Mouse (Mus musculus): Measurements from ENCODE around the gene Kif11. TPM values are rescaled to one million over a fixed set of nuclear protein-coding genes. Genes with fewer than 3 reads are reported as not detected.

Gene Kif11
- polyA plus RNA-seq, 1 experiment from 2014 or later: 4.1 TPM

- Histone ChIP-seq H3K36me3 (ENCODE audit: inconsistent target) (no peaks in the 10 kb centered on the region), H3K79me2 (ENCODE audit: inconsistent target) (no peaks in the 10 kb centered on the region), H3K27ac (no peak overlapping the region), H3K4me3 (ENCODE audit: inconsistent target) (no peak overlapping the region)
- 2% methylated on average over 5 of the region's 5 CpGs for WGBS (ENCODE audit: missing documents)
Observed at GRCm38 (mm10) chr19:37428589-37428988, 52.4 kb downstream of the Kif11 start.

- no peak overlapping the region for H3K4me3 ChIP-seq (ENCODE audit: inconsistent target)
- H3K36me3 ChIP-seq (ENCODE audit: inconsistent target): no peaks in the 10 kb centered on the region
- 95% methylated on average over 11 of the region's 11 CpGs for WGBS (ENCODE audit: missing documents)
- H3K27ac ChIP-seq: no peak overlapping the region
- no peaks in the 10 kb centered on the region for H3K79me2 ChIP-seq (ENCODE audit: inconsistent target)
Observed at GRCm38 (mm10) chr19:37431139-37431756, 55.0 kb downstream of the Kif11 start.

- H3K36me3 ChIP-seq (ENCODE audit: inconsistent target): no peaks in the 10 kb centered on the region
- no peak overlapping the region for H3K4me3 ChIP-seq (ENCODE audit: inconsistent target)
- 65% methylated on average over 16 of the region's 16 CpGs for WGBS (ENCODE audit: missing documents)
- peaks cover 15% of the 10 kb centered on the region for H3K79me2 ChIP-seq (ENCODE audit: inconsistent target)
- no peak overlapping the region for H3K27ac ChIP-seq
Observed at GRCm38 (mm10) chr19:37432868-37433570, 56.8 kb downstream of the Kif11 start.

GRCm38 (mm10) chr19:37433895-37434262 is 57.7 kb downstream of the Kif11 start:
- H3K36me3 ChIP-seq (ENCODE audit: inconsistent target): peaks cover 4% of the 10 kb centered on the region; the same call in 1 of the 2 replicates
- H3K4me3 ChIP-seq (ENCODE audit: inconsistent target): peak overlapping the region; percentile 47
- WGBS (ENCODE audit: missing documents): 12% methylated on average over 12 of the region's 14 CpGs
- H3K79me2 ChIP-seq (ENCODE audit: inconsistent target): peaks cover 20% of the 10 kb centered on the region
- H3K27ac ChIP-seq: peak overlapping the region; percentile 5; the same call in 1 of the 2 replicates

- WGBS (ENCODE audit: missing documents): under 1% methylated on average over 78 of the region's 79 CpGs
- H3K27ac ChIP-seq: peak within 1 kb of the TSS; percentile 99
- peaks cover 5% of the 10 kb centered on the region; the same call in 1 of the 2 replicates for H3K36me3 ChIP-seq (ENCODE audit: inconsistent target)
- H3K4me3 ChIP-seq (ENCODE audit: inconsistent target): peak within 1 kb of the TSS; percentile 47
- H3K79me2 ChIP-seq (ENCODE audit: inconsistent target): peaks cover 20% of the 10 kb centered on the region
Observed at GRCm38 (mm10) chr19:37434263-37434951, 58.2 kb downstream of the Kif11 start, which contains the start of gene Hhex. Gene Hhex, plus strand, starts transcription at chr19:37434810.

- WGBS (ENCODE audit: missing documents): under 1% methylated on average over 77 of the region's 77 CpGs
- H3K4me3 ChIP-seq (ENCODE audit: inconsistent target): peak overlapping the region; percentile 47
- H3K79me2 ChIP-seq (ENCODE audit: inconsistent target): peaks cover 20% of the 10 kb centered on the region
- H3K27ac ChIP-seq: peak overlapping the region; percentile 99
- peaks cover 14% of the 10 kb centered on the region; the same call in 1 of the 2 replicates for H3K36me3 ChIP-seq (ENCODE audit: inconsistent target)
Observed at GRCm38 (mm10) chr19:37435041-37435852, 59.0 kb downstream of the Kif11 start.

- peaks cover 20% of the 10 kb centered on the region for H3K79me2 ChIP-seq (ENCODE audit: inconsistent target)
- 2% methylated on average over 10 of the region's 10 CpGs for WGBS (ENCODE audit: missing documents)
- H3K27ac ChIP-seq: peak overlapping the region; percentile 99
- peaks cover 14% of the 10 kb centered on the region; the same call in 1 of the 2 replicates for H3K36me3 ChIP-seq (ENCODE audit: inconsistent target)
- peak overlapping the region; percentile 47 for H3K4me3 ChIP-seq (ENCODE audit: inconsistent target)
Observed at GRCm38 (mm10) chr19:37435853-37436174, 59.6 kb downstream of the Kif11 start.

- H3K4me3 ChIP-seq (ENCODE audit: inconsistent target): peak overlapping the region; percentile 47
- WGBS (ENCODE audit: missing documents): 8% methylated on average over 28 of the region's 28 CpGs
- H3K27ac ChIP-seq: peak overlapping the region; percentile 99
Observed at GRCm38 (mm10) chr19:37436514-37437288, 60.5 kb downstream of the Kif11 start.

GRCm38 (mm10) chr19:37437289-37437606 is 61.0 kb downstream of the Kif11 start:
- Histone ChIP-seq H3K4me3 (ENCODE audit: inconsistent target) (peak overlapping the region; percentile 47), H3K27ac (peak overlapping the region; percentile 99), H3K36me3 (ENCODE audit: inconsistent target) (peaks cover 14% of the 10 kb centered on the region; the same call in 1 of the 2 replicates), H3K79me2 (ENCODE audit: inconsistent target) (peaks cover 20% of the 10 kb centered on the region)
- WGBS (ENCODE audit: missing documents): 33% methylated on average over 14 of the region's 14 CpGs

More at GRCm38 (mm10) chr19:37436514-37437288, 60.5 kb downstream of the Kif11 start:
- peaks cover 14% of the 10 kb centered on the region; the same call in 1 of the 2 replicates for H3K36me3 ChIP-seq (ENCODE audit: inconsistent target)
- H3K79me2 ChIP-seq (ENCODE audit: inconsistent target): peaks cover 20% of the 10 kb centered on the region

GRCm38 (mm10) chr19:37440181-37440580 is 64.0 kb downstream of the Kif11 start:
- Histone ChIP-seq H3K27ac (no peak overlapping the region), H3K79me2 (ENCODE audit: inconsistent target) (peaks cover 20% of the 10 kb centered on the region), H3K4me3 (ENCODE audit: inconsistent target) (no peak overlapping the region), H3K36me3 (ENCODE audit: inconsistent target) (peaks cover 14% of the 10 kb centered on the region; the same call in 1 of the 2 replicates)
- 91% methylated on average over 4 of the region's 4 CpGs for WGBS (ENCODE audit: missing documents)

GRCm38 (mm10) chr19:37440708-37441475 is 64.7 kb downstream of the Kif11 start:
- WGBS (ENCODE audit: missing documents): 95% methylated on average over 11 of the region's 16 CpGs
- H3K27ac ChIP-seq: no peak overlapping the region

GRCm38 (mm10) chr19:37442524-37443286 is 66.5 kb downstream of the Kif11 start:
- Histone ChIP-seq H3K27ac (no peak overlapping the region), H3K36me3 (ENCODE audit: inconsistent target) (peaks cover 14% of the 10 kb centered on the region; the same call in 1 of the 2 replicates), H3K4me3 (ENCODE audit: inconsistent target) (no peak overlapping the region), H3K79me2 (ENCODE audit: inconsistent target) (peaks cover 8% of the 10 kb centered on the region)
- WGBS (ENCODE audit: missing documents): 41% methylated on average over 10 of the region's 10 CpGs

More at GRCm38 (mm10) chr19:37440708-37441475, 64.7 kb downstream of the Kif11 start:
- H3K36me3 ChIP-seq (ENCODE audit: inconsistent target): peaks cover 14% of the 10 kb centered on the region; the same call in 1 of the 2 replicates
- peaks cover 20% of the 10 kb centered on the region for H3K79me2 ChIP-seq (ENCODE audit: inconsistent target)
- no peak overlapping the region for H3K4me3 ChIP-seq (ENCODE audit: inconsistent target)

Measured in macrophage (primary cell).